Mouse (Mus musculus) cerebellum, adult 2 months (tissue): ENCODE measurements around the gene Scarb2. TPM values are rescaled to one million over a fixed set of nuclear protein-coding genes. Genes with fewer than 3 reads are reported as not detected.

Source experiments
- DNase-seq, 2 experiments: peaks; one replicate each; pipeline ENCODE4 v3.0.0; 2021
- H3K27ac ChIP-seq: fragments of 200-500 bp; 2 replicates; pipeline ENCODE4 v1.5.1; 2012; ENCODE audit warnings: low read length, control low read depth, inconsistent platforms; ENCODE audit not compliant: insufficient read depth
- H3K27me3 ChIP-seq: fragments of 200-500 bp; 2 replicates; pipeline ENCODE4 v1.6.1; 2012; ENCODE audit warnings: inconsistent platforms, mild to moderate bottlenecking, low read length, moderate library complexity; ENCODE audit not compliant: control insufficient read depth, insufficient read depth
- H3K4me1 ChIP-seq: fragments of 200-500 bp; 2 replicates; pipeline ENCODE4 v1.6.1; 2011; ENCODE audit warnings: low read length; ENCODE audit not compliant: control insufficient read depth, insufficient read depth
- H3K4me3 ChIP-seq: fragments of 200-500 bp; replicated peaks from 2 replicates; pipeline ENCODE3; 2011; ENCODE audit warnings: mild to moderate bottlenecking, low read depth, low read length, control low read depth; ENCODE audit not compliant: insufficient read depth
- CTCF ChIP-seq: fragments of 200-500 bp; IDR thresholded peaks from 2 replicates; pipeline ENCODE4 v1.5.1; 2011; ENCODE audit warnings: low read depth, mild to moderate bottlenecking, control low read depth, low read length, moderate library complexity, borderline replicate concordance; ENCODE audit not compliant: insufficient read depth
- POLR2A ChIP-seq: fragments of 200-500 bp; IDR thresholded peaks from 2 replicates; pipeline ENCODE4 v1.6.1; 2011; ENCODE audit warnings: low read length, control low read depth, borderline replicate concordance; ENCODE audit not compliant: insufficient read depth
- WGBS: fragments of 180-500 bp; shearing (Covaris S2); methylation state at CpG from one replicate; pipeline ENCODE4 v1.1.7; 2018; 5-methylcytosine and 5-hydroxymethylcytosine counted together
- polyA plus RNA-seq: library from polyadenylated mRNA; depleted of rRNA; stranded (reverse); fragments of >200 nt; gene quantifications from 2 replicates; pipeline ENCODE4 v1.2.3, GENCODE M21; 2012

The Scarb2 gene
- polyA plus RNA-seq, 1 experiment: 72.1 TPM

GRCm38 (mm10) chr5:92469201-92470130 is 37.2 kb downstream of the Scarb2 start:
- TF ChIP-seq CTCF: no peak
- TF ChIP-seq POLR2A: no peak
- Histone ChIP-seq H3K27me3 (no peaks in the 10 kb centered on the region), H3K4me1 (peaks cover 7% of the 10 kb centered on the region; the same call in 1 of the 2 replicates), H3K4me3 (no peak overlapping the region), H3K27ac (no peak overlapping the region)
- peak; percentile 46 to 61 for DNase-seq
- 64% methylated on average over 18 of the region's 18 CpGs for WGBS

- TF ChIP-seq POLR2A (no peak), CTCF (no peak)
- no peak for DNase-seq
- H3K4me1 ChIP-seq: peaks cover 7% of the 10 kb centered on the region; the same call in 1 of the 2 replicates
- 68% methylated on average over 6 of the region's 6 CpGs for WGBS
- no peak overlapping the region for H3K4me3 ChIP-seq
- no peak overlapping the region for H3K27ac ChIP-seq
- H3K27me3 ChIP-seq: no peaks in the 10 kb centered on the region
Measured at GRCm38 (mm10) chr5:92468234-92468633, 38.4 kb downstream of the Scarb2 start.

GRCm38 (mm10) chr5:92467102-92467766 is 39.4 kb downstream of the Scarb2 start:
- 85% methylated on average over 8 of the region's 8 CpGs for WGBS
- TF ChIP-seq POLR2A (no peak), CTCF (no peak)
- DNase-seq: no peak
- Histone ChIP-seq H3K27ac (no peak overlapping the region), H3K4me3 (no peak overlapping the region), H3K27me3 (no peaks in the 10 kb centered on the region), H3K4me1 (peaks cover 7% of the 10 kb centered on the region; the same call in 1 of the 2 replicates)

GRCm38 (mm10) chr5:92465511-92465910 is 41.1 kb downstream of the Scarb2 start:
- H3K27ac ChIP-seq: no peak overlapping the region
- H3K4me1 ChIP-seq: peaks cover 7% of the 10 kb centered on the region; the same call in 1 of the 2 replicates
- 87% methylated on average over 5 of the region's 5 CpGs for WGBS
- no peaks in the 10 kb centered on the region for H3K27me3 ChIP-seq
- TF ChIP-seq POLR2A (no peak), CTCF (no peak)
- DNase-seq: no peak
- no peak overlapping the region for H3K4me3 ChIP-seq

- no peak overlapping the region for H3K27ac ChIP-seq
- no peaks in the 10 kb centered on the region for H3K27me3 ChIP-seq
- WGBS: 17% methylated on average over 5 of the region's 5 CpGs
- no peak for TF ChIP-seq POLR2A
- peak; percentile 84 for TF ChIP-seq CTCF
- H3K4me3 ChIP-seq: no peak overlapping the region
- DNase-seq: peak; percentile 61 to 62
- H3K4me1 ChIP-seq: no peaks in the 10 kb centered on the region
Measured at GRCm38 (mm10) chr5:92461321-92461720, 45.3 kb downstream of the Scarb2 start.

GRCm38 (mm10) chr5:92458726-92459125 is 47.9 kb downstream of the Scarb2 start:
- Histone ChIP-seq H3K27me3 (no peaks in the 10 kb centered on the region), H3K4me1 (no peaks in the 10 kb centered on the region), H3K4me3 (no peak overlapping the region), H3K27ac (no peak overlapping the region)
- no peak for DNase-seq
- WGBS: 57% methylated on average over 5 of the region's 5 CpGs
- TF ChIP-seq CTCF (no peak), POLR2A (no peak)

- DNase-seq: no peak
- WGBS: 86% methylated on average over 2 of the region's 2 CpGs
- no peaks in the 10 kb centered on the region for H3K27me3 ChIP-seq
- no peak overlapping the region for H3K27ac ChIP-seq
- no peak for TF ChIP-seq POLR2A
- no peak for TF ChIP-seq CTCF
- no peaks in the 10 kb centered on the region for H3K4me1 ChIP-seq
- H3K4me3 ChIP-seq: no peak overlapping the region
Measured at GRCm38 (mm10) chr5:92457410-92457809, 49.2 kb downstream of the Scarb2 start.
